ENCODE assay signal across 20 mouse cellular contexts in the genomic region with DNA sequence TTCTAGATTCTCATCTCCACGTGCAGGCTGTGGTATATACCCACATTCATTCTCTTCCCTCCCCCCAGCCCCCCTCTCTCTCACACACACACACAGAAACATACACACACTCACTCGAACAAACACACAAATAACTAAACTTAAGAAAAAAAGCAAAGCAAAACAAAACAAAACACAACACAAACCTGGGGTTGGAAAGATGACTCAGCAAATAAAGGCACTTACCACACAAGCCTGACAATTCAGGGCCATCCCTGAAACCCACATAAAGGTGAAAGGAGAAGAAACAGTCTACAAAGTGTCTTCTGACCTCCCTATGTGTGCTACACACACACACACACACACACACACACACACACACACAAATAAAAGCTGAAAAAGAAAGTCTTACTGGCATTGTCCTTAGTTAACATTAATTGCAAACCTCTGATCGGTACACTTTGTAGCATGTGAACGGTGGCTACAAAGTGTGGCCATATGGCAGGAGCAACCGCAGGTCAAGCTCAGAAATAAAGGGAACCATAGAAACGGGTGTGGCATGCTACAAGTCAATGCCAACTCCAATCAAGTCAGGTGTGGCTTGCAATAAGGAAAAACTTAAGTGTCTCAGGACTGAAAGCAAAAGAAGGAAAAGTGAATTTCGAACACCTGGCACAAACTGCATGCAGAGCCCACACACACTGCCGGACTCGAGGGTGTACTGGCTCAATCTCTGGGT.
DNase-seq lines count a peak whose midpoint lies in the region; ATAC-seq and TF ChIP-seq lines count a peak whose summit lies in the region.
"Had no signal": no experiment of that assay in that cellular context is flagged by ENCODE, and none has a peak within 500 bp of the region (broad histone marks: within the 10 kb centered on the region; RNA-seq: fewer than 3 reads in every experiment).

No protein-coding gene starts in this region.

- TF ChIP-seq EP300 in lung, postnatal 0 days (IDR thresholded peaks at IDR 0.05) = no peak

- no peak overlapping the region for H3K9ac ChIP-seq in lung, postnatal 0 days (replicated peaks; ENCODE audit: low read depth)
- H3K9ac ChIP-seq in intestine, embryonic 16.5 days (ENCODE audit: low read depth, low read length) = peak overlapping the region; percentile 41; the same call in 1 of the 2 replicates
- no peak overlapping the region for H3K9ac ChIP-seq in stomach, embryonic 14.5 days (replicated peaks; ENCODE audit: low read depth, low read length)
- H3K9ac ChIP-seq: embryonic facial prominence, embryonic 12.5 days; forebrain, embryonic 12.5 days; heart, embryonic 15.5 days; hindbrain, embryonic 14.5 days; midbrain, embryonic 13.5 days had no signal

- H3K27ac ChIP-seq in lung, postnatal 0 days (ENCODE audit: low read length) = no peak overlapping the region
- H3K27ac ChIP-seq in intestine, embryonic 16.5 days (ENCODE audit: low read length) = peak overlapping the region; percentile 88
- H3K27ac ChIP-seq in stomach, embryonic 14.5 days (ENCODE audit: low read length) = no peak overlapping the region
- H3K27ac ChIP-seq: embryonic facial prominence, embryonic 12.5 days; forebrain, embryonic 12.5 days; heart, embryonic 15.5 days; hindbrain, embryonic 14.5 days; layer of hippocampus, adult 2 months; midbrain, embryonic 13.5 days had no signal

- no peaks in the 10 kb centered on the region for H3K27me3 ChIP-seq in erythroblast, embryonic 14.5 days (ENCODE audit: control insufficient read depth)
- H3K27me3 ChIP-seq in lung, postnatal 0 days (replicated peaks; ENCODE audit: insufficient read depth, low read length) = no peaks in the 10 kb centered on the region
- no peaks in the 10 kb centered on the region for H3K27me3 ChIP-seq in intestine, embryonic 16.5 days (replicated peaks; ENCODE audit: control insufficient read depth, insufficient read depth, low read length)
- H3K27me3 ChIP-seq in stomach, embryonic 14.5 days (ENCODE audit: control insufficient read depth, insufficient read depth, low read length) = no peaks in the 10 kb centered on the region
- H3K27me3 ChIP-seq: embryonic facial prominence, embryonic 12.5 days; forebrain, embryonic 12.5 days; heart, embryonic 15.5 days; midbrain, embryonic 13.5 days had no signal

- peak; percentile 62 for DNase-seq in lung, postnatal 0 days (ENCODE audit: low spot score)
- no peak for DNase-seq in lung, postnatal 14 days
- DNase-seq in left cerebral cortex, postnatal 10 days (ENCODE audit: extremely low spot score in 1 of 2, low spot score in 2 of 2) = no peak
- DNase-seq in left cerebral cortex, postnatal 36 days (ENCODE audit: low spot score in 2 of 2) = no peak
- DNase-seq: adrenal gland, postnatal 14 days; cerebellum, postnatal 25 days; gastrocnemius, postnatal 10 days; kidney, adult 8-10 months; right cerebral cortex, postnatal 25 days; thymus, postnatal 36 days had no signal

- peaks cover 84% of the 10 kb centered on the region for H3K4me1 ChIP-seq in erythroblast, embryonic 14.5 days (ENCODE audit: control insufficient read depth)
- peaks cover 5% of the 10 kb centered on the region; the same call in 1 of the 2 replicates for H3K4me1 ChIP-seq in lung, postnatal 0 days (ENCODE audit: insufficient read depth, low read depth, low read length)
- peaks cover 23% of the 10 kb centered on the region for H3K4me1 ChIP-seq in intestine, embryonic 16.5 days (ENCODE audit: control insufficient read depth, insufficient read depth, low read length)
- peaks cover 7% of the 10 kb centered on the region; the same call in 1 of the 2 replicates for H3K4me1 ChIP-seq in stomach, embryonic 14.5 days (ENCODE audit: control insufficient read depth, insufficient read depth, low read length)

- H3K36me3 ChIP-seq in erythroblast, embryonic 14.5 days (ENCODE audit: control insufficient read depth) = peaks cover 68% of the 10 kb centered on the region
- H3K36me3 ChIP-seq in lung, postnatal 0 days (ENCODE audit: insufficient read depth, low read length) = no peaks in the 10 kb centered on the region
- no peaks in the 10 kb centered on the region for H3K36me3 ChIP-seq in intestine, embryonic 16.5 days (ENCODE audit: control insufficient read depth, insufficient read depth, low read length)
- no peaks in the 10 kb centered on the region for H3K36me3 ChIP-seq in stomach, embryonic 14.5 days (ENCODE audit: control insufficient read depth, insufficient read depth, low read length)
- H3K36me3 ChIP-seq: heart, embryonic 15.5 days had no signal

- no peak for ATAC-seq in erythroblast, adult 5-6 weeks (replicated peaks; ENCODE audit: low FRiP score, poor library complexity, severe bottlenecking)
- no peak for ATAC-seq in lung, postnatal 0 days
- peak; percentile 72 for ATAC-seq in intestine, embryonic 16.5 days
- ATAC-seq in stomach, embryonic 14.5 days (ENCODE audit: insufficient number of reproducible peaks, insufficient read depth, low FRiP score, low read depth) = 0 out of 2 replicates have a peak, but pooled peaks have one; percentile 34
- ATAC-seq: midbrain, embryonic 13.5 days had no signal

- H3K4me2 ChIP-seq in lung, postnatal 0 days (replicated peaks; ENCODE audit: low read depth, low read length) = no peak overlapping the region
- H3K4me2 ChIP-seq in intestine, embryonic 16.5 days (ENCODE audit: low read depth, low read length) = peak overlapping the region; percentile 35
- H3K4me2 ChIP-seq in stomach, embryonic 14.5 days (replicated peaks; ENCODE audit: low read depth, low read length) = no peak overlapping the region
- H3K4me2 ChIP-seq: embryonic facial prominence, embryonic 12.5 days; forebrain, embryonic 12.5 days; heart, embryonic 15.5 days; hindbrain, embryonic 14.5 days; midbrain, embryonic 13.5 days had no signal

- peak overlapping the region; percentile 72 for H3K4me3 ChIP-seq in erythroblast, embryonic 14.5 days (replicated peaks)
- no peak overlapping the region for H3K4me3 ChIP-seq in lung, postnatal 0 days (ENCODE audit: low read depth, low read length)
- peak overlapping the region; percentile 35 for H3K4me3 ChIP-seq in intestine, embryonic 16.5 days (ENCODE audit: low read length)
- no peak overlapping the region for H3K4me3 ChIP-seq in stomach, embryonic 14.5 days (ENCODE audit: low read depth, low read length)
- H3K4me3 ChIP-seq: embryonic facial prominence, embryonic 12.5 days; forebrain, embryonic 12.5 days; heart, embryonic 15.5 days; layer of hippocampus, adult 2 months; midbrain, embryonic 13.5 days had no signal

- peaks cover 3% of the 10 kb centered on the region for H3K9me3 ChIP-seq in erythroblast, embryonic 14.5 days (ENCODE audit: control insufficient read depth, low read length)
- no peaks in the 10 kb centered on the region for H3K9me3 ChIP-seq in lung, postnatal 0 days (ENCODE audit: low read length)
- no peaks in the 10 kb centered on the region for H3K9me3 ChIP-seq in intestine, embryonic 16.5 days (ENCODE audit: control insufficient read depth, low read length)
- H3K9me3 ChIP-seq in stomach, embryonic 14.5 days (ENCODE audit: control insufficient read depth, low read depth, low read length) = no peaks in the 10 kb centered on the region
- H3K9me3 ChIP-seq: embryonic facial prominence, embryonic 12.5 days; forebrain, embryonic 12.5 days; heart, embryonic 15.5 days; midbrain, embryonic 13.5 days had no signal

- intact Hi-C loops in left cerebral cortex, postnatal 10 days (cut with DNase I) = no loop called here
- intact Hi-C loops in left cerebral cortex, postnatal 36 days (cut with DNase I) = no loop called here

- TF ChIP-seq CTCF in lung, postnatal 0 days (IDR thresholded peaks at IDR 0.05) = no peak

- WGBS in lung, postnatal 0 days = 67% methylated on average over 9 of the region's 9 CpGs
- 62% methylated on average over 9 of the region's 9 CpGs for WGBS in intestine, embryonic 16.5 days
- 75% methylated on average over 9 of the region's 9 CpGs for WGBS in stomach, embryonic 14.5 days

Comparison
In these comparisons a context has a peak if more than half of its experiments do, and no peak if none do; other contexts are left out.
1. H3K4me3 ChIP-seq: peak in erythroblast, embryonic 14.5 days (single experiment) and intestine, embryonic 16.5 days (single experiment); none in lung, postnatal 0 days (single experiment) and stomach, embryonic 14.5 days (single experiment).
2. ATAC-seq: peak in intestine, embryonic 16.5 days (single experiment) and stomach, embryonic 14.5 days (single experiment); none in erythroblast, adult 5-6 weeks (single experiment) and lung, postnatal 0 days (single experiment).